Mouse (Mus musculus): Measurements from ENCODE around the gene D130043K22Rik.

Gene D130043K22Rik

DNA sequence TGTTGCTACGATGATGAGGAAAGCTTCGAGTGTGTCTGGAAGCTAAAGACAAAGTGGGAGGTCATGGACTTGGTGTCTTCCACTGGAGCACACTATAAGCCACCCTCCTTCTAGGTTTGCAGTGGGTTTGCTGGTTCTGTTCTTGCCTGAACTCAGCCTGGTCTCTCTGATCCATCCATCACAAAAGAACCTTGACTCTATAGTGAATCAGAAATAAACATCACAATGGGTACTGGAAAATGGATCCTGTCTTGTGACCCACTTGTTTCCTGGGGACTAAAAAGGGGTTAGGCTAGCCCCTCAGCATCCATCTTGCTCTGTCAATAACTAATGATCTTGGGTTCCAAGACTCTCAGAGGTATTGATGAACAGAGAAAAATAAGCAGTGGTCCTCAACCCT lies 57.0 kb downstream of the D130043K22Rik start:
- DNase-seq (ENCODE audit: low spot score): no peak

DNA sequence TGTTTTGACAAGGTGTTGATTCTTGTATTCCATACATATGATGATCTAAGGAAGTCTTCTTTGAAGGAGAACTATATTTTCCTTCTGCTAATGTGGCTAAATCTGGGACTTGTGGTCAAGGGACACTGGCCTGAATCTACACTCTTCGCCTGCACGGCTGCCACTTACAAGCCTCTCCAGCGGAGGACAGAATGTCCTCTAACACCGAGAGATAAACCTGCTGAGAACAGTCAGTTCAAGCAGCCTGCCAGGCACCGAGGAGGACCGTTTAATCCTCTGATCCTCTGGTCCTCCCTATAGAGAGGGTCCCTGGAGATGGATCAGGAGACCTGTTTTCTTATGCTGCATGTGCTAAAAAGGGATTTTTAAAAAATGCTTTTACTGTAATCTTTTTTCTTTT lies 58.5 kb downstream of the D130043K22Rik start:
- no peak for DNase-seq (ENCODE audit: low spot score)

DNA sequence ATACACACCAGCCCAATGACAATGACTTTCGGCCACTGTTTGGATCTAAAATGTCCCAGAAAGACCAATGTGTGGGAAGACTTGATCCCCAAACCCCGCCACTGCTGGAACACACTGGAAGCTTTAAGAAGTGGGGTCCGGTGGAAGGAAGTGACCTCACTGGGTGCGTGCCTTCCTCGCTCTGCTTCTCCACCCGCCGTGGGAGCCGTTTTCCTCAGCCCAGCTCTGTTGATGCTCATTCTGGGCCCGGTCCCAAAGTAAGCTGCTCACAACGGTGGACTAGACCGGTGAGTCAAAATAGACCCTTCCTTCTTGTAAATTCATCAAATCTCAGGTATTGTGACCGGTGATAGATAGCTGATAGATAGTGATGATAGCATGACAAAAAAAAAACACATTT lies 60.5 kb downstream of the D130043K22Rik start:
- no peak for DNase-seq (ENCODE audit: low spot score)

DNA sequence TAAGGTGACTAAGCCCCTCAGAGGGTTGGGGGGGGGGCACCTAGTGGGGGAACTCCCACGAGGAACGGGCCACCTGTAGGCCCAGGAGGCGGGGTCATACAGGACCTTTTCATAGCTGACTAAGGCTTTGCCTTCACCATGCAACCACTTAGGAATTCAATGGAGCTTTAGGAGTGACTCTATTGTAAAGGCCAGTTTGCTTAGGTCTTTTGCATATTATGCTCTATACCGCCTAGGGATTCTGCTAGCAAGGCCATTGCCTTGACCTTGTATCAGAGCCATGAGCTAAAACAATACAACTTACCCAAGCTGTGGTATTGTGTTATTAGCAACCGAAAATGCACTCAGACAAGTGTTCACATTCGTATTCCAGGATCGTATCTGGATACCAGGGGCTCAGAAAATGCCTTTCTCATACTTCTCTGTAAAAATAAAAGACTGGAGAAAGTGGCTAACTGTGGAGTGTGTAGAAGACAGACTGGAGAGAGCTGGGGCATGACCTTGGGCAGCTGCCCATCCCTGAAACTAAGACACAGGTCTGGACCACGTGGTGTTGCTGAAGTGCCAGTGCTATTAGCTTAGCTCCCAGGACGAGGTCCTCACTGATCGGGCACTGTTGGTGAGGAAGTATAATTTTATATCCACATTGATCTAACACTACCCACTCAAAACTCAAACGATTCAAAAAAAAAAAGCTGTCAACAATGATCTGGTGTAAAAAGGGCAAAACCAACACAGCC lies 62.1 kb downstream of the D130043K22Rik start:
- no peak for DNase-seq (ENCODE audit: low spot score)

DNA sequence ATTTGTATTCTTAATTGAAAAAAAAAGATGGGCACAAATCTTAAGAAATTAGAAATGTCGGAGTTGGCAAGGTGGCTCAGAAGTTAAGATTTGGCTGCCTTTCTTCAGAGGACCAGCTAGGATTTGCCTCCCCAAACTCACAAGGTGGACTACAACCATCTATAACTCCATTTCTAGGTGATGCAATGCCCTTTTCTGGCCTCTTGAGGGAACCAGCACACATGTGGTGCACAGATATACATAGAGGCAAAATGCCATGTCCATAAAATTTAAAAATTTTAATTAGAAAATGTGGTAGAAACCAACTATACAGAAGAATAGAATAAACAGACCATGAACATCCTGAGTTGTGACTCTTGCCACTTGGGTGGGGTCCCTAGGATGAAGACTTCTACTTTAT lies 64.2 kb downstream of the D130043K22Rik start:
- no peak for DNase-seq (ENCODE audit: low spot score)

DNA sequence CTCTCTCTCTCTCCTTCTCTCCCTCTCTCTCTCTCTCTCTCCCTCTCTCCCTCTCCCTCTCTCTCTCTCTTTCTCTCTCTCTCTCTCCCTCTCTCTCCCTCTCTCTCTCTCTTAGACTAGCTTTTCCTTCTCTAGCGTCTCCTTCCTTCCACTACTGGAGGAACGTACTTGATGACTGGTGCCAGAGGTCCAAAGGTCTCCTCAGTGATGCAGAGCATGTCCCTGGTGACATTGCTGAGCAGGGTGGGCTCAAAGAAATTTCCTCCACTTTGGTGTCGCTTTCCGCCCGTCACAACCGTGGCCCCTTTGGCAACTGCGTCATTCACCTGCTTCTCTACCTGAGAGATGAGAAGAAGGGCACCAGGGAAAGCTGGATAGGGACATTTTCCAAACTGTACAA lies 68.6 kb downstream of the D130043K22Rik start:
- no peak for DNase-seq (ENCODE audit: low spot score)

DNA sequence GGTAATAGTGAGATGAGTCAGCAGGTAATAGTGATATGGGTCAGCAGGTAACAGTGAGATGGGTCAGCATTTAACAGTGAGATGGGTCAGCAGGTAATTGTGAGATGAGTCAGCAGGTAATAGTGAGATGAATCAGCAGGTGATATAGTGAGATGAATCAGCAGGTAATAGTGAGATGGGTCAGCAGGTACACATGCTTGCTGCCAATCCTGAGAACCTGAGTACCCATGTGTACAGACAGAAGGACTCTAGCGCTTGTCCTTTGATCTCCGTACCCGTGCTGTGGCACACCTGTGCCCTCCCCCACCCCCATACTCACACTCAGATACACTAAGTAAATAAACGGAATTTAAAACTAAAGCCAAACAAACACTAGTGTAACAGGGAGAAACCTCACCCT lies 70.0 kb downstream of the D130043K22Rik start:
- no peak for DNase-seq (ENCODE audit: low spot score)

DNA sequence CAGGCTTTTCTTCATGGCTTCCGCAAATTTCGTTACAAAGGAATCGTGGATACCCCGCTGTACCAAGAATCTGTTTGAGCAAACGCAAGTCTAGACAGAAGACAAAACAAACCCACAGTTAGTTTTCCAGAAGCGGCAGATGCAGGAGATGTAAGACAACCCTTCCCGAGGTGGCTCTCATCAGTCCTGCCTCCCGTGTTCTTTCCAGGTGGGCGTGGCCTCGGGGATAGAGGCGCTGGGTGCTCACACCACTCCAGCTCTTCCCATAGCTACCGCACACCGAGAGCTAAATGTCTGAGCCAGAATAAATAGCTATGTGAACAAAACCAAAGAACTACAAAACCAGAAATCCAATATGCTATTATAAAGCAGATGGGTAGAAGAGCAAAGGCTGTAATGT lies 70.9 kb downstream of the D130043K22Rik start:
- no peak for DNase-seq (ENCODE audit: low spot score)

DNA sequence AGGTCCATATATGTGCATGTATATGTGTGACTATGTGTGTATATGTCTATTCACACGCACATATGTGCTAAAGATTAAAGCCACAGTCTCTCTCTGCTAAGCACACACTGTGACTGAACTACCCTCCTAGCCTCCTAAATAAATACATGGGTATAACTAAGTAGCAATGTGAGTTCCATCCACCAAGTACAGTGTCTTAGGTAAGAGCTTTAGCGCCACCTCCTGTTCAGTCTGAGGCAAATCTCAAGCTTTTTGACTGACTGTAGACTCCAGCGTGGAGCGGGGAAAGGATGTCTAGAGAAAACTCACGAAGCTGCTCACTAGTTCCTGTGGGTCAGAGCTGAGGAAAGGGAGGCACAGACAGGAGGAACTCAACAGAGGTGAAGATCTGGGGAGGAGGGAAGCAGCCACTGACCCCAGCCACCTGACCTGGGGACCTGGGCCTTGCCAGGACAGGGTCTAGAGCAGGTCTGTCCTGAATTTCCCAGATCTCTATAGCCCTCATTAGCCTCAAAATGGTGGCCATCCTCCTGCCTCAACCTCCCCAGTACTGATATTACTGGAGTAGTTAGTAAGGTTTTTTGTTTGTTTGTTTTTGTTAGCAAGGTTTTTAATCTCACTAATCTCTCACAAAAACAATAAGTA lies 75.5 kb downstream of the D130043K22Rik start:
- no peak for DNase-seq (ENCODE audit: low spot score)

DNA sequence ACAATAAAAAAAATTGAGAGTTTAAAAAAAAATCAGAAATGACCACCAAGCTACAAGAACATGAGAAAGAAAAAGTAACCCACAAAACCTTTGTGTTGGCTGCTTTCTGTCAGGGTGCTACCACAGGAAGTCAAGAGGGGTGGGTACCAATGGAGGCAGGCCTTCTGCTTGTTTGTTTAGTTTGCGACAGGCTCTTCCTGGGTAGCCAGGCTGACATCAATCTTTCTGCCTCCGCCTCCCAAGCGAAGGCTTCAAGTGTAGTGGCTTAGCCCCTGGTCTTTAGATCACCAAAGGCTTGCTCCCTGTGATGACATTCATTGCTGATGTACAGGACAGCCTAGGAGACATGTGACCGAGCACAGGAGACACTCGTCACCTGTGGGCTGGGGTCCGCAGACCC lies 76.3 kb downstream of the D130043K22Rik start:
- DNase-seq (ENCODE audit: low spot score): no peak

DNA sequence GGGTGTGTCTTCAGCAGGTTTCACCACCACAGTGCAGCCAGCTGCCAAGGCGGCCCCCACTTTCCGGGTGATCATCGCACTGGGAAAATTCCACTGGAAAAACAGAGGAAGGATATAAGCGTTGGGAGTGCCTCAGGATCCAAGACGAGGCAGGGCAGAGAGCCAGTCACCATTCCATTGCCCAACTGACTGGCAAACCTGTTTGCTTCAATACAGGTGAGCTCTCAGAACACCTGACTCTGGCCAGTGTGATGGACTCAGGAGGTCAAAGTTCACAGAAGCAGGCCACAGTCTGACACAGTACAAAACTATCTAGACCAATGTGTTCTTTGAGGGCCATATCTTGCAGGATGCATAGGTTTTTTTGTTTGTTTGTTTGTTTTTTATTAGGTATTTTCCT lies 79.1 kb downstream of the D130043K22Rik start:
- no peak for DNase-seq (ENCODE audit: low spot score)

DNA sequence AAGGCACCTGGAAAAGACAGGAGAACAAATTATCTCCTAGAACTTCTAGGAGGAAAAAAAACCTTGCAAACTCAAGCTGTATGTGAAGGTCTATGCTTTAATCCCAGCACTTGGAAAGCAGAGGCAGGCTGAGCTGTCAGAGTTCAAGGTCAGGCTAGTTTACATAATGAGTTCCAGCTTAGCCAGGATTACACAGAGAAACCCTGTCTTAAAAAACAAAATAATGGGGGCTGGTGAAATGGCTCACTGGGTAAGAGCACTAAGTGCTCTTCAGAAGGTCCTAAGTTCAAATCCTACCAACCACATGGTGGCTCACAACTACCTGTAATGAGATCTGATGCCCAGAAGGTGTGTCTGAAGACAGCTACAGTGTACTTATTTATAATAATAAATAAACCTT lies 85.7 kb downstream of the D130043K22Rik start:
- DNase-seq (ENCODE audit: low spot score): no peak

DNA sequence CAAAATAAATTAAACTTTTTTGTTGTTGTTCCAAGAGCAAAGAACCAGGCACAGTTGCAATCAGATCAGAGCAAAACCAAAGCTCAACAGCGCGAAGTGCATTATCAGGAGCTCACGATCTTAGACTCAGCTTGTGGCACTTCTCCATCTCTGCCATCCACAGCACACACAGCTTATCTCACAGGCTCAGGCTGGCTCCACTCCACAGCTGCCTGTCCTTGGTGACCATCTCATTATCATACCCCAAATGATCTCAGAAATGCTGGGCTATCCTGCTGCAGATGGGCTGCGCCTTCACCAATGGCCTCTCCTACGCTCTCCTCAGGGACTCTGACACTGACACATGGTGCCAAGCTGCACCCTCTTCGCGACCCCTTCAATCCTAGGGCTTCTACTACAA lies 88.3 kb downstream of the D130043K22Rik start:
- DNase-seq (ENCODE audit: low spot score): no peak

DNA sequence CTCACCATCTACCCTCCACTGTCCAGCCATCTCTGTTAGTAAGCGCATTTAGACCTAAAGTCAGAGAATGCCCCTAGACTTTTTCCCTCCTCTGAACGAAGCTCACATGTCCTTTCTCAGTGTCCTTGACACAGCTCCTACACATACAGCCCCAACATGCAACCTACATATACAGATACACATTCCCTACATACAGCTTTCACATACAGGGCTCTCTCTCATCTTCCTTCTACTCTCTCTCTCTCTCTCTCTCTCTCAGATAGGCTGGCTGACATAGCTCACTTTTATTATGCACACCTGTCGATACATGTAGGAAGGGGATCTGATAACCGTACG lies 91.8 kb downstream of the D130043K22Rik start:
- DNase-seq (ENCODE audit: low spot score): no peak

DNA sequence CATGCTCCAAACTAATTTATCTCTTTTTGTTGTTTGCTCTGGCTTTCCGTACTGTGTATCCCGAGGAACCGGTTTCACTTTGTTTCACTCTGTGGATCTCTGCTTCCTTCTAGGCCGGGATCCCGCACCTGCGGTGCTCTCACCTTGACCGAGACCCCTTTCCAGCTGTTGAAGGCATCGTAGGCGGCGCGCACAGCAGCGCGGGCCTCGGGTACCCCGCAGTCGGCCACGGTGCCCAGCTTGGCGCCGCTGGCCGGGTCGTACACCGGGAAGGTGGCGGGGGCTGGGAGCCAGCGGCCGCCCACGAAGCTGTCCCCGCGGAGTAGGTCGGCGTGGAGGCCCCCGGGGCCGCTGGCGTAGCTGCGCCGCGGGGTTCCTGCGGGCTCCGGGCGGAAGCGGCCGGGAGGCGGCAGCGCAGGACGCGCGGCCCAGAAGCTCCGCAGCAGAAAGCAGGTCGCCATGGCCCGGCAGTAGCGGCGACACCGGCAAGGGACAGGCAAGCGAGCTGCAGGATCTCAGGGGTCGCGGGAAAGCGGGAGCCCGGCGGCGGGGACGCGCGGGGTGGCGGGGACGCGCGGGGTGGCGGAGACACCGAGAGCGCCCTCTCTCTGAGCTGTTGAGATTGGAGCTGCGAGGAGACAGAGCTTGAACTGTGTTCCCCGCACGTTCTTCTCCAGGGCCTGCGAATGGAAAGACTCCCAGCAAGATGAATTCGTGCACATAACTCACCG lies 92.3 kb downstream of the D130043K22Rik start, which contains the start of gene Aldh5a1:
TSS of gene Aldh5a1 (minus strand) at position 554 of the 731 bp plus-strand sequence.
- no peak for DNase-seq (ENCODE audit: low spot score)

DNA sequence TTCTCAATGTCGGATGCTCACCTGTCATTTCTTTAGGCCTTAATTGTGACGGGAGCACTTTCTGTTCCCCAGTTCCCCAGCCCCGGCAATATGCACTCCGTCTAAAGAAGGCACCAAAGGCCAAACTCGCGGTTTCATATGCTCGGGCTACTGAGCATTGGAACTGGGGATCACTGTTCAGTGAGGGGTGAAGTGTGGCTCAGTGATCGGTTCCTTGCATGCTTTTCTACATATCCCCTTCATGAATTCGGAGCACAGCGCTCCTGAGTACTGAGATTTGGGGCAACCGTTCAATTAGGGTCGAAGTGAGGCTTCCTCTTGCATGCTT lies 92.9 kb downstream of the D130043K22Rik start:
- no peak for DNase-seq (ENCODE audit: low spot score)

DNA sequence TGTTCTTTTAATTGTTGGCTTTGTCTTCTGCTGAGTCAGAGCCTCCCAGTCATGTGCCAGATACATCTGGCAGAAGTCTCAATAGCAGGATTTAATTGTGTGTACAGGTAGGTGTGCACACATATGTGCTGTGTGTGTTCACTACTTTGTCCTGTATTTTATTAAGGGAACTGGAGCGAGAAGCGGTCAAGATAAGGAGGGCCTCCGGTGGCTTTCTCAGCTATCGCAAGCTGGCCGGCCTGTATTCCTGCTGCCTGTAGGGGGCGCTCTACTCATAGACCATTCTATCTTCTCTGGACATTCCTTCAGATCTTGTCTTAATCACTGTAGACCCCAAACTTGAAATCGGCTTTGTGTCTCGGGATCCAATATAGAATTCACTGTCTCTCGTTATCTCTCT lies 93.7 kb downstream of the D130043K22Rik start:
- DNase-seq (ENCODE audit: low spot score): peak; percentile 21

DNA sequence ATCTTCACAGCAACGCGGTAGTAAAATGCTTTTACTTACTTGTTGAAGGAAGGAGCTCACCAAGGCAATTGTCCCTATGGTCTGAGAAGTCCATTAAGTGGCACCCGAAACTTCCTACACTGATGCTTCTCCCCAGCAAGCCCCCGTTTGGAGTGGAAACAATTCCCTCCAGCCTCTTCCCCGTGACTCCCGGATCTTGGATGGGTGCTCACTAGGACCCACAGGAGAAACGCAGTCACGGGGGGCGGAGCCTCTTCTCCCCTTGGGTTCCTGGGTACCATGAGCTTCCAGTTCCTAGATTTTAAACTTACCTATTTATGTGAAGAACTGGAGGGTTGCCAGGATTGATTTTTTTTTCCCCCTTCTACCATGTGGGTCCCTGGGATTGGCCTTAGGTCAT lies 94.5 kb downstream of the D130043K22Rik start:
- DNase-seq (ENCODE audit: low spot score): no peak

DNA sequence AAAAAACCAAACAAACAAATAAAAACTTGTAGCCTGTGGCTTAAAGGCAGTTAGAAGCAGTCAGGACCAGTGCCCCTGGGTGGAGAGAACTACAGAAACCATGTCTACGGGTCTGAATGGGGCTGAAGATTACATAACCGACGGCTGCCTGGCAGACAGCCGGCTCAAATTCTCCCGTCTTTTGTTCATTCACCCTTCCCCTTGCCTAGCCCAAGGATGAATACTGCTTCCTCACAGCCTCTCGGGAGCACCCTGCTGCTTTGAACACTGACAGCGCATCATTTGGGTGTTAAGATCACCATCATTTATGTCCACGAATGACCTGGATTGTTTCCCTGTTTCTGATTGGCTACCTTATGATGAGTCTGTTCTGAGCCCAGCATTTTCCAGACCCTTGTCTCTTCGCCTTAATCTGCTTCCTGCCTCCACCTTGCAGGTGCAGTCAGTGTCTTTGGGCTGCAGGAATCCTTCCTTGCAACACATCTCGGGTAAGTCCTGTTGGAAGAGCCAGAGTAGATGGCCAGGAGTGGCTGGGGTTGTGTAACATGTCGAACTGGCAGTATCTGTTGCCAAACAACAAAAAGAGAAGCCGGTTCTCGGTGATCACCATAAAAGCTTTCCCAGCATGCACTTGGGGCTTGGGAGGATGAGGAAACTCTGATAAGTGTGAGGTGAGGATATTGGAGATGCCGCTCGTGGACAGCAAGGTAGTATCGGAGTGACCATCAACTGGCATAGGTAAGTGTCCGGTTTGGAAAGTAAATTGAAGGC lies 97.8 kb downstream of the D130043K22Rik start, which contains the start of gene Gpld1:
TSS of gene Gpld1 (plus strand) at position 641 of the 771 bp plus-strand sequence.
- DNase-seq (ENCODE audit: low spot score): no peak

DNA sequence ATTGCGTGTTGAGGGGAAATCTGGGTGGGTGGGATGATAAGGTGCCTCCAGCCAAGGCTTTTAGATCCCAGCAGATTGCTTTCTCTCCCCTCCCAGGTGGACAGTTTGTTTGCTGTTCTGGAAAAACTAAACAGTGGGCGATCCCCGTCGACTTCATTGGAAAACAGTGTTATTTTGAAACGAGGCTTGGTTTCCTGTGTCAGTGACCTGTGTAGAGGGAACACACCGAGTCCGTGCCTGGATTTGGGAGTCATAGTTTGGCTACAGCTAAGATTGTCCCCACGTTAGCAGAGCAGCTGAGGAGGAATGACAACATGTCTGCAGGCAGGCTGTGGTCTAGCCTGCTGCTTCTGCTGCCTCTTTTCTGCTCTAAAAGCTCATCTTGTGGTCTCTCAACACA lies 98.4 kb downstream of the D130043K22Rik start:
- no peak for DNase-seq (ENCODE audit: low spot score)

DNA sequence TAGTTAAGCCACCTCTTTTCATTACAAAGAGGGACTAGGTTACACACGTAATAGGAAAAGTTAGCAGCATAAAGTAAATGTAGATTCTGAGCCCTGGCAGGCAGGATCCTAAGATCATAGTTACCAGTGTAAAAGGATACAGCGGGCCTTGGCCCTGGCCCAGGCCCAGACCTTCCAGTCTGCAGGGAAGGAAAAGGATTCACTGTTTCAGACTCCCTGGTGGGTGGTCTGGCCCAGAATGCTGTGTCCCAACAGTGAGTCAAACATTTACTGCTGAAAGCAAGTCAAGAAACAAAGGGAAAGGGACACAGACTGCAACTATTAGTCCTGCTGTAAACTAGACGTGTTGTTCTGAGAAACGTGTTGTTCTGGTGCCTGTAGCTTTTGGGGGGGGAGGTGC lies 100.6 kb downstream of the D130043K22Rik start:
- DNase-seq (ENCODE audit: low spot score): no peak

DNA sequence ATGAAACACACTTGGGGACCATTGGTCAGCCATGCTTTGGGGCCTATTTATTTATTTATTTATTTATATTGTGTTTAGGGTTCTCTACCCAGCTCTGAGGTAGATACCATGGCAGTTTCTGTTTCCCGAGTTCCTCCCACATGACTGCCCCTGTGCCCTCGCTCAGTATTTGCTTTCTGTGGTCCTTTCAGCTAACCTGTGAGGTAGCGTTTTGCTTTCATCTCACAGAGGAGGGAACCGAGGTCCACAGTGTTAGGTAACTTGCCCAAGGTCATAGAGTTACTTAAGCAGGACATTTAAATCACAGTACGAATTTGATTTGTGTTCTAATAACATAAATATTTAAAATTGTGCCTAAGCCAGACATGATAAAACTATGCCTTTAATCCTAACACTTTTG lies 102.2 kb downstream of the D130043K22Rik start:
- no peak for DNase-seq (ENCODE audit: low spot score)

DNA sequence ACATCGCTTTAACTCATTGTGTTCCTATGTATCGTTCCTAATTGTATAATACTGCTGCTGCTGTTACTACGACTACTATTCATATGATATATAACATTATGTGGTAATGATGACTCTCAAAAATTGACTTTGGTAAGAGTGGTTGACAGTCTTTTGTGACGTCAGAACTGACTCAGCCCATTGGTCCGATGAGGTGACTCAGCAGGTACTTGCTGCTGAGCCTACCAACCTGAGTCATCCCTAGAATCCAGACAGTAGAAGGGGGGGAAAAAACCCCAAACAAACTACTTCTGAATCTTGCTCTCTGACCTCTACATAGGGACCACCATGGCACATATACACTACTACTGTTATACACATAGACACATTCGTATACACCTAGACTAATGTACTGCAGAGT lies 103.9 kb downstream of the D130043K22Rik start:
- no peak for DNase-seq (ENCODE audit: low spot score)

All from spleen, adult 12 weeks (tissue).